Mouse (Mus musculus): Measurements from ENCODE around the gene Thbs2.
"Not testable (repeated sequence)": the region's sequence is repeated elsewhere in the genome, so short reads cannot be mapped to it uniquely, and the experiment has no call there.

The Thbs2 gene

DNA sequence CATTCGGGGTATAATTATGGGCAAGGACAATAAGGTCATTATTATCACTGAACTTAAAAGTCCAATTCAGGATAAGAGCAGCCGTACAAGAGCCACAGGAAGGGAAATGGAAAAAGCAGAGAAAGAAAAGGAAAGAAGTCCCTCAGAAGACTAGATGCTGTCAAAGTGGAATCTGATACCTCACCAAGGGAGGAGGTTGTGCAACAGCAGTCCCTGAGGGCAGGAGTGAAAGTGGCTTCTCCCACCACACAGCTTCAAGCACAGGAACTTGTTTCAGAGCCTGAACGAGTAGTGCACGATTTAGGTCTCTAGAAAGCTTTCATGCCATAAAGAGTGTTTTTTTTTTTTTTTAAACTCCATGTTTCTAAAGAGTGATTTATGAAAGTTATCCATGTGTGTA, 65.1 kb downstream of the Thbs2 start:
- CTCF ChIA-PET = no interaction called here

DNA sequence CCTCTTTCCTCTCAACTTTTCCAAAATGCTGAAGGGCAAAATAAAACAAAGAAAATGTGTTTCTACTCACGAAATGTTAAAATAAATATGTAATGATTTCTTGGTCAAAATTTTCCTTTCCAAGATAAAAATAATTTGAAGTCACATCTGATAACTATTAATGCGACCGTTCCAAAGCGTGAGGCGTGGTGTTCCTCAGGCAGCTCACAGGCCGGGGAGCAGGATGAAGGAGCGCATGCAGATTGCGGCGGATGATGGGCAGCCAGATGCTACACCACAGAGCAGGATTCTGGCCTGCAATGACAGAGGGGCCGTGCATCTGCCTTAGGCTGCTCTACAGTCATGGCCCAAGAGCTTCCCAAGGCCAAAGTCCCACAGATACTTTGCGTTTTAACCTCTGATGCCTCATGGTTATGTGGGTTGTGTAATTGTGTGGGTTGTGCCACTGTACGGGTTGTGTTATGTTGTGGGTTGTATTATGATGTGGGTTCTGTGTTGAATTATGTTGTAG, 66.2 kb downstream of the Thbs2 start:
- CTCF ChIA-PET = no interaction called here

DNA sequence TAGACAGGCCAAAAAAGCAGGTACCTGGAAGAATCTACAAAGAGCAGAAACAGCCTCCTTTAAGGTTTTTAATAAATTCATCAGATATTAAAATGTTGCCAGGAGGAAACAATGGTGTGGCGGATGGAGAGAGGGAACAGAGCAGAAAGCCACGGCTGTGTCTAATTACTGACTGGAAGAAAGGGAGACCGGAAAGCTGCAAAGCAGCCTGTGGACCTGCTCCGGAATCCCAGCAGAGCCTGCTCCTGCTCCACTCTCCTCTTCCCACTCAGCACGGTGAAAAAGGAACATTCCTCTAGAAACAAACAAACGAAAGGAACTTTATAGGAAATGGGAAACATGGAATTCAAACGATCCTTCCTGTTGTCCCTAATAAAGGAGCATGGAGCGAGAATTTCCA, 69.6 kb downstream of the Thbs2 start:
- CTCF ChIA-PET = no interaction called here

DNA sequence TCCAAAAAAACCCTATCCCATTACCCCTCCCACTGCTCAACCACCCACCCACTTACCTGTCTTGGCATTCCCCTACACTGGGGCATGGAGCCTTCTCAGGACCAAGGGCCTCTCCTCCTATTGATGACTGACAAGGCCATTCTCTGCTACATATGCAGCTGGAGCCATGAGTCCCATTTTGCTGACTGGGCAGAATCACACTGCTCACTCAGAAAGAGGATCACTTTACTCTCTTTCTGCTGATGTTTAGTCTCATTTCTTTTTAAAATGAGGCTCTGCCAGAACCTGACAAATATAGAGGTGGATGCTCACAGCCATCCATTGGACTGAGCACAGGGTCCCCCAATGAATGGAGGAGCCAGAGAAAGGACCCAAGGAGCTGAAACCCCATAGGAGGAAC, 73.0 kb downstream of the Thbs2 start:
- CTCF ChIA-PET = not testable (repeated sequence)

DNA sequence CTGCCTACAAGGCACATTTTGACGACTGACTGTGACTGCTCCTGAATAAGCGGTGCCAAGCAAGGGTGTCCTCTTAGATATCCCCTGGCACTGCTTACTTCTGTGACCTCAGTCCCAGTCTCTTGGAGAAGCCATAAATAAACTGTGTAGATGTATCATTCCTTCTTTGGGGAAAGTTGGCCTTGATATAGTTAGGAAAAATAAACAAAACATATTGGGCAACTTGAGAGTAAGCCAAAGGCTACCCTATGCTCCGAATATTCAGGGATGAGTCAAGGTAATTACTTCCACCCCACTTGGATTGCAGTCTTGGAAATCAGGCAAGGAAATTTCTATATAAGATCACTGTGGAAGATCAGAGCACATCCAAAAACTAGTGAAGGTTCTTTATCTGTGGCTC, 74.0 kb downstream of the Thbs2 start:
- CTCF ChIA-PET = no interaction called here

DNA sequence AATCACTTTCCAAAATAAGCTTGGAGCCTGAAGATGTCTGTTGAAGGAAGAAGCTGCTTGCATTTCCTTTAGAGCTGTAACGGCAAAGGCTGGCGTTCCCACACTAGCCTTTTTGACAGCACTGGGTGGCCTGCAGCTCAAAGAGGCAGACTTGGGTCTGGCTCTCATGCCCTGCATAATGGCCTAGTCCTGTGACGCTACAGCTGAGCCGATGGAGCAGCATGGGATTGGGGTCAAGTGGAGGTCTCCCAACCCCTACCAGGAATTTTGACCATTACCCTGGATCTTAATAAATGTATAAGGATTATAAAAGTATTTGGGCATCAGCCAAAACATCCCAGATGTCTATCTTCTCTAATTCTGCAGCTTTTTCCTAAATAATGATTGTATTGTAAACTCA, 75.0 kb downstream of the Thbs2 start:
- CTCF ChIA-PET = no interaction called here
